Mouse (Mus musculus) kidney, adult 2 months (tissue): ENCODE data around the gene Cdk10. TPM values are rescaled to one million over a fixed set of nuclear protein-coding genes. Genes with fewer than 3 reads are reported as not detected.
"Not testable (repeated sequence)": the region's sequence is repeated elsewhere in the genome, so short reads cannot be mapped to it uniquely, and the experiment has no call there.

Experiments
- DNase-seq: peaks from one replicate; pipeline ENCODE4 v3.0.0; 2021
- H3K27ac ChIP-seq: fragments of 200-500 bp; 2 replicates; pipeline ENCODE4 v1.5.1; 2012; ENCODE audit warnings: low read depth, low read length, control low read depth, inconsistent platforms; ENCODE audit not compliant: insufficient read depth
- H3K27me3 ChIP-seq: fragments of 200-500 bp; replicated peaks from 2 replicates; pipeline ENCODE4 v1.6.1; 2012; ENCODE audit warnings: mild to moderate bottlenecking, moderate library complexity, low read length, inconsistent platforms; ENCODE audit not compliant: control insufficient read depth, insufficient read depth
- H3K36me3 ChIP-seq: fragments of 200-500 bp; 2 replicates; pipeline ENCODE4 v1.6.1; 2012; ENCODE audit warnings: mild to moderate bottlenecking, moderate library complexity, low read length, inconsistent platforms; ENCODE audit not compliant: control insufficient read depth, insufficient read depth
- H3K4me1 ChIP-seq: fragments of 200-500 bp; 2 replicates; pipeline ENCODE4 v1.6.1; 2011; ENCODE audit warnings: low read length; ENCODE audit not compliant: control insufficient read depth, insufficient read depth
- H3K4me3 ChIP-seq: fragments of 200-500 bp; 2 replicates; pipeline ENCODE4 v1.5.1; 2011; ENCODE audit warnings: mild to moderate bottlenecking, low read depth, low read length, control low read depth; ENCODE audit not compliant: insufficient read depth
- CTCF ChIP-seq: fragments of 200-500 bp; conservative IDR thresholded peaks from 2 replicates; pipeline ENCODE4 v1.5.1; 2011; ENCODE audit warnings: low read depth, mild to moderate bottlenecking, control low read depth, low read length, moderate library complexity, mixed read lengths; ENCODE audit not compliant: insufficient read depth, insufficient read length
- POLR2A ChIP-seq: fragments of 200-500 bp; IDR thresholded peaks from one replicate; pipeline ENCODE4 v1.6.1; 2011; ENCODE audit warnings: low read depth, low read length, control low read depth
- WGBS: fragments of 180-500 bp; shearing (Covaris S2); methylation state at CpG from one replicate; pipeline ENCODE4 v1.1.7; 2018; 5-methylcytosine and 5-hydroxymethylcytosine counted together
- polyA plus RNA-seq: library from polyadenylated mRNA; depleted of rRNA; stranded (reverse); fragments of >200 nt; gene quantifications from 2 replicates; pipeline ENCODE4 v1.2.3, GENCODE M21; 2012

The Cdk10 gene
- polyA plus RNA-seq, 1 experiment = 53.3 TPM

- Histone ChIP-seq H3K27me3 (no peaks in the 10 kb centered on the region), H3K36me3 (no peaks in the 10 kb centered on the region; the same call in 1 of the 2 replicates), H3K27ac (peak overlapping the region; percentile 21; the same call in 1 of the 2 replicates), H3K4me3 (peak overlapping the region; percentile 63), H3K4me1 (peaks cover 12% of the 10 kb centered on the region; the same call in 1 of the 2 replicates)
- WGBS = 9% methylated on average over 22 of the region's 22 CpGs
- DNase-seq = no peak
- no peak for TF ChIP-seq CTCF
- no peak for TF ChIP-seq POLR2A
Observed at GRCm38 (mm10) chr8:123213118-123213772, 11.4 kb upstream of the Cdk10 start.

DNA sequence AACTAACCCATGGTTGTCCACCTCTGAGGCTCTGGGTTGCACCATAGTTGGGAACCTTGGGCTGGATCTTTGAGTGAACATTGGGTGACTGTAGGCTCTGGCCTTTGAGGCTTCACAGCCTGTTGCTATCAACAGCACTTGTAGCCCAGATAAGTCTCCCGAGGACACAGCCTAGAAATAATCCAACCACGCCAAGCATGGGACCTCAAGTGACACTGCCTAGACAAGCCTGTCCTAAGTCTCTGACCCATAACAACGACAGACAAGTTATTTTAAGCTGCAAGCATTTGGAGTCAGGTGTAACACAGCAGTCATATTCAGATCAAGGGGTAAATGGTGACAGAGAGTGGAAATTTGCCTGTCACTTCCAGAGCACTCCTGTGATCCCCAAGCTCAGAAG, 9.2 kb upstream of the Cdk10 start:
- 64% methylated on average over 3 of the region's 3 CpGs for WGBS
- no peak for DNase-seq
- H3K27me3 ChIP-seq = no peaks in the 10 kb centered on the region

DNA sequence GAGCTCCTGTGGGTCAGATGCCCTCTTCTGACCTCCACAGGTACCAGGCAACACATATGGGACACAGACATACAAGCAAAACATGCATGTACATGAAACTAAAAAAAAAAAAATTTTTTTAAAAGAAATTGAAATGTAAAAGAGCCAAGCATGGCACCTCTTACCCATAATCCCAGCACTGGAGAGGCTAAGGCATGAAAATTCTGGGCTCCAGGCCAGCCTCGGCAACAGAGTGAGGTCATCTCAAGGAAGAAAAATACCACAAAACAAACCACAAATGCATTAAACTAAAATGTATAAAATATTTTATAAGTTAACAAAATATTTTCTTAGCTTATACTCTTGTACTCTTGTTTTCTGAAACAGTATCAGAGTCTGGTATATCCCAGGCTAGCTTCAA, 3.7 kb upstream of the Cdk10 start:
- no peak overlapping the region for H3K27ac ChIP-seq
- H3K36me3 ChIP-seq = no peaks in the 10 kb centered on the region
- peaks cover 8% of the 10 kb centered on the region; the same call in 1 of the 2 replicates for H3K4me1 ChIP-seq
- no peak for TF ChIP-seq CTCF
- TF ChIP-seq POLR2A = no peak
- no peak for DNase-seq
- no peaks in the 10 kb centered on the region for H3K27me3 ChIP-seq
- H3K4me3 ChIP-seq = no peak overlapping the region
- 34% methylated on average over 1 of the region's 1 CpGs for WGBS

More for the DNA sequence above, 9.2 kb upstream of the Cdk10 start:
- no peak overlapping the region for H3K4me3 ChIP-seq
- H3K36me3 ChIP-seq = no peaks in the 10 kb centered on the region
- TF ChIP-seq POLR2A (no peak), CTCF (no peak)
- H3K4me1 ChIP-seq = peaks cover 12% of the 10 kb centered on the region; the same call in 1 of the 2 replicates
- no peak overlapping the region for H3K27ac ChIP-seq

GRCm38 (mm10) chr8:123228416-123228815, 3.8 kb downstream of the Cdk10 start:
- Histone ChIP-seq H3K4me1 (peaks cover 8% of the 10 kb centered on the region; the same call in 1 of the 2 replicates), H3K36me3 (no peaks in the 10 kb centered on the region), H3K4me3 (no peak overlapping the region), H3K27me3 (no peaks in the 10 kb centered on the region), H3K27ac (no peak overlapping the region)
- no peak for TF ChIP-seq POLR2A
- no peak for DNase-seq
- 97% methylated on average over 1 of the region's 1 CpGs for WGBS

- 83% methylated on average over 11 of the region's 11 CpGs for WGBS
- DNase-seq, H3K27ac ChIP-seq, H3K4me1 ChIP-seq, H3K4me3 ChIP-seq, H3K27me3 ChIP-seq, H3K36me3 ChIP-seq: not testable (repeated sequence)
Observed at GRCm38 (mm10) chr8:123230326-123230725, 5.7 kb downstream of the Cdk10 start.

- H3K36me3 ChIP-seq = no peaks in the 10 kb centered on the region
- 46% methylated on average over 5 of the region's 5 CpGs for WGBS
- H3K4me1 ChIP-seq = peaks cover 4% of the 10 kb centered on the region
- peak; percentile 23 for DNase-seq
- TF ChIP-seq POLR2A (no peak), CTCF (peak; percentile 38)
- H3K27me3 ChIP-seq = no peaks in the 10 kb centered on the region
- no peak overlapping the region for H3K4me3 ChIP-seq
- no peak overlapping the region for H3K27ac ChIP-seq
Observed at GRCm38 (mm10) chr8:123231742-123232141, 7.1 kb downstream of the Cdk10 start.

DNA sequence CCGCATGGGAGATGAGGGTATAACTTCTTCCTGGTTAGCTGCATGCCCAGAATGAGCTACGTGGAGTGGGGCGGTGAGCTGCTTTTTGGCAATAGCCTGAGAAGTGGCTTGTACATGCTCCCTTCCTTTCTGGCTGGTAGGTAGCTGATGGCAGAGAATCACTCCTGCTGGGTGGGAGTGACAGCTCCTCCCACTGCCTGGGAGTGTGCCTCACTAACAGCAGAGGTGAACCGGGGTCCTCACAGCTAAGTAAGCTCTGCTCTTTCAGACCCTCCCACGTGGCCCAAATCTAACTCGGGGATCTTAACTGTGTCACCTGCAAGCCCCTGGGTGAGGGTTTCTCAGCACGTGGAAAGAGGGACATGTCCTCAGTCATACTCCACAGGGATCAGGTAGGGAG, 7.9 kb downstream of the Cdk10 start:
- 34% methylated on average over 7 of the region's 7 CpGs for WGBS
- H3K27me3 ChIP-seq = no peaks in the 10 kb centered on the region
- no peaks in the 10 kb centered on the region for H3K36me3 ChIP-seq
- TF ChIP-seq POLR2A (no peak), CTCF (no peak)
- H3K4me3 ChIP-seq = no peak overlapping the region
- H3K27ac ChIP-seq = no peak overlapping the region
- H3K4me1 ChIP-seq = peaks cover 4% of the 10 kb centered on the region
- DNase-seq = no peak
